Mouse (Mus musculus) subcutaneous adipose tissue, adult 2 months (tissue): ENCODE results near the gene 1700015G11Rik. TPM values are rescaled to one million over a fixed set of nuclear protein-coding genes. Genes with fewer than 3 reads are reported as not detected.

ENCODE experiments used
- polyA plus RNA-seq: library from polyadenylated mRNA; depleted of rRNA; stranded (reverse); fragments of >200 nt; gene quantifications from 2 replicates; pipeline ENCODE4 v1.2.3, GENCODE M21; 2012; ENCODE audit warnings: low replicate concordance; rRNA removed

1700015G11Rik gene
- not detected in 2 replicates for polyA plus RNA-seq

DNA sequence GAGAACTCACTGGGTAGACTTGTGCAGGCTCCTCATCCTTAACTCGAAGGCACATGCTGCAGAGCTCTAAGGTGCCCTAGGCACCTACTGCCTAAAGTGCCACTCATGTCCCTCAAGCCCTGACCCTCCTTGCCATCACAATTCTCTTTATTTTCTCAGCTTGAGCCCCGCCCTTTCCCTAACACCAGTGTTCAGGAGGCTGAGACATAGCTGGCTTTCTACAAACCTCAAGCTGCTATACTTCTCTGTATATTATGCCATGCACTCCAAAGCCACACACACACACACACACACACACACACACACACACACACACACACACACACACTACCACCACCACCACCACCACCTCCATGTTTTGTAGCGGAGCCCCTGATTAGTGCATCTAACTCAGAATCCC is at the start of gene 1700015G11Rik:
Gene 1700015G11Rik (minus strand): TSS at position 101 of the 400 bp plus-strand sequence.

DNA sequence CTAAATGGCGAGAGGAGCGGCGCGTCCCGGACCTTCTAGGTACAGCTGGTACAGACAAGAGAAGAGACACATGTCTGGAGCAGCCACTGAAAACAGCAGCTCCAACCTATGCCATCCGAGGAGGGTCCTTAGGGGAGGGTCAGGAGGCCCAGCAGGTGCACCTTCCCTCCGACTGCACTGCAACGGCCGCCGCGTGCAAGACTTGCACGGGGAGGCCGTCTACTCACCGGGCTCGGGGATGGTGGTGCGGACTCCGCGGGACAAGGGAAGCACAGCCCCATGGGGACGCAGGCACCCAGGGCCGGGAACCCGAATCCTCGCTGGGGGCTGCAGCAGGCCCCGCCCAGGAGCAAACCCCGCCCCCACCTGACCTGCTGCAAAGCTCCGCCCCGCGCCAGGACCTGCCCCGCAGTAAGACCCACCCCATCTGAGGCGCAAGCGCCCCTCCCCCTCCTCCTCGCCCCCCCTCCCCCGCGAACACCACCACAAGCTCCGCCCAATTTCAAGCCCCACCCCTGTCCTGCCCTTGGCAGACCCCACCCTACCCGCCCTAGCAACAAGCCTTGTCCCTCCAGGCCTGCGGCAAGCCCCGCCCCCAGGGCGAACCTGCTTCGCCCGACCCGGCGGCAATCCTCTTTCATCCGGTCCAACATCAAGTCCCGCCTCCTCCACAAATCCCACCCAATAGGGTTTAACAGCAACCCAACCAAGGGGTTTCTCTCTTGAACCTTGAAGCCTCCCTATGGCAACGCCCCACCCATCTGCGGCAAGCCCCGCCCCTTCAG is 9.8 kb downstream of the 1700015G11Rik start, which contains the start of gene Svip:
Gene Svip (minus strand): TSS at position 508 of the 785 bp plus-strand sequence.

Other genes with a start within 250 kb of the 1700015G11Rik start
- gene Gas2, start 153.7 kb downstream of the 1700015G11Rik start, polyA plus RNA-seq: 2.6 and 4.6 TPM in 2 replicates
- 2.6 and 12.5 TPM in 2 replicates for gene Fancf, start 153.5 kb downstream of the 1700015G11Rik start, polyA plus RNA-seq
- 4.1 and 6.4 TPM in 2 replicates for gene Svip, start 9.7 kb downstream of the 1700015G11Rik start, polyA plus RNA-seq